Mouse (Mus musculus) neural tube, embryonic 13.5 days (tissue): ENCODE data around the gene Ifit1bl1. TPM values are rescaled to one million over a fixed set of nuclear protein-coding genes. Genes with fewer than 3 reads are reported as not detected.
"Not testable (repeated sequence)": the region's sequence is repeated elsewhere in the genome, so short reads cannot be mapped to it uniquely, and the experiment has no call there.

ENCODE experiments used
- ATAC-seq: fragments of 200-750 bp; cut with Nextera tagmentation; 2 replicates; pipeline ENCODE4 v1.8.0; 2017; ENCODE audit warnings: low read depth, mild to moderate bottlenecking, moderate TSS enrichment, moderate library complexity
- H3K27ac ChIP-seq: fragments of 300-500 bp; sonication (generic); replicated peaks from 2 replicates; pipeline ENCODE4 v1.5.1; 2015; ENCODE audit warnings: moderate library complexity, mild to moderate bottlenecking, inconsistent platforms
- H3K27me3 ChIP-seq: fragments of 300-500 bp; sonication (generic); 2 replicates; pipeline ENCODE4 v1.6.1; 2015; ENCODE audit warnings: mild to moderate bottlenecking, inconsistent platforms
- H3K36me3 ChIP-seq: fragments of 300-500 bp; sonication (generic); 2 replicates; pipeline ENCODE4 v1.6.1; 2015; ENCODE audit warnings: mild to moderate bottlenecking, inconsistent platforms
- H3K4me1 ChIP-seq: fragments of 300-500 bp; sonication (generic); replicated peaks from 2 replicates; pipeline ENCODE4 v1.6.1; 2015; ENCODE audit warnings: inconsistent platforms
- H3K4me2 ChIP-seq: fragments of 300-500 bp; sonication (generic); 2 replicates; pipeline ENCODE4 v1.6.1; 2015; ENCODE audit warnings: inconsistent platforms, mild to moderate bottlenecking, moderate library complexity
- H3K4me3 ChIP-seq: fragments of 300-500 bp; sonication (generic); 2 replicates; pipeline ENCODE4 v1.5.1; 2015; ENCODE audit warnings: mild to moderate bottlenecking, inconsistent platforms
- H3K9ac ChIP-seq: fragments of 300-500 bp; sonication (generic); 2 replicates; pipeline ENCODE4 v1.6.1; 2015; ENCODE audit warnings: moderate library complexity, mild to moderate bottlenecking, inconsistent platforms
- H3K9me3 ChIP-seq: fragments of 300-500 bp; sonication (generic); 2 replicates; pipeline ENCODE4 v1.6.1; 2016; ENCODE audit warnings: inconsistent platforms
- WGBS: fragments of 180-500 bp; shearing (Covaris S2); methylation state at CpG from one replicate; pipeline ENCODE4 v1.1.7; 2015; 5-methylcytosine and 5-hydroxymethylcytosine counted together
- polyA plus RNA-seq: library from polyadenylated mRNA; unstranded; fragments of >200 nt; fragmentation: Nextera tagmentation; extraction: Ambion mirVana; gene quantifications from 2 replicates; pipeline ENCODE4 v1.2.1, GENCODE M21; 2015

Gene Ifit1bl1
- polyA plus RNA-seq, 1 experiment from 2014 or later, result 0.75 TPM

- H3K27me3 ChIP-seq, H3K27ac ChIP-seq, H3K4me1 ChIP-seq, H3K4me3 ChIP-seq, H3K9me3 ChIP-seq, H3K36me3 ChIP-seq, H3K9ac ChIP-seq, ATAC-seq, H3K4me2 ChIP-seq: not testable (repeated sequence)
- WGBS, result 75% methylated on average over 5 of the region's 5 CpGs
Observed at GRCm38 (mm10) chr19:34585740-34586458, 15.9 kb downstream of the Ifit1bl1 start.

DNA sequence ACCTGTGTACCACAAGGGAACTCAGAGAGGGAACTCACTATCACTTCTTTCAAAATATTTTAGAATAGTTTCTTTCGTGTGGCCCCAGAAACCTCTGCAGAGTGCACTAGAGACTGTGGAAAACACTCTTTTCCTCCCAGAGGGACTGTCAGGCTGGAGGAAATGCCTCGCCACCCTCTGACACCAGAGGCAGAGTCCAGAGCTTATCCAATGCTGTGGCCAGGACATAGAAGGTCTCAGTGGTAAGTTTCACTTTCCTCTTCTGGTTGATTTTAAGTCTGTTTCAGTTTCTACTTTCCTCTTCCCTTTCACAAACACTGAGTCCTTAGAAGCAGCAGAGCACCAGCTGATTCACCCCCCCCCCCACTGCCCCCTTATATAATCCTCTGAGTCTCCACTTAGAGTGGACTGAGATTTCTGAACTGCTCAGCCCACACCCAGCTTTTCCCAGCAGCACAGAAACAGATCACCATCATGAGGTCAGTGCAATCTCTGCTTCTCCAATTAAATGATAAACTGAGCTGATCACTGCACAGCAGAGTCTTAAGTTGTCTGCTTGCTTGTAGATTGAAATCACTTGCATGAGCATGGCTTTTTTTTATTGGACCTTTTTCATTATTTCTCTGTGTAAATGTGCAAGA, 18.5 kb downstream of the Ifit1bl1 start, which contains the start of gene Ifit3:
Gene Ifit3 (plus strand): TSS at position 406 of the 641 bp plus-strand sequence.
- ATAC-seq, H3K27me3 ChIP-seq, H3K36me3 ChIP-seq, H3K4me2 ChIP-seq, H3K4me1 ChIP-seq, H3K27ac ChIP-seq, H3K4me3 ChIP-seq, H3K9ac ChIP-seq, H3K9me3 ChIP-seq: not testable (repeated sequence)
- 56% methylated on average over 2 of the region's 2 CpGs for WGBS

- H3K4me2 ChIP-seq, H3K9me3 ChIP-seq, ATAC-seq, H3K27me3 ChIP-seq, H3K4me1 ChIP-seq, H3K4me3 ChIP-seq, H3K36me3 ChIP-seq, H3K27ac ChIP-seq, H3K9ac ChIP-seq: not testable (repeated sequence)
- WGBS, result 90% methylated on average over 2 of the region's 2 CpGs
Observed at GRCm38 (mm10) chr19:34582696-34583095, 19.1 kb downstream of the Ifit1bl1 start.

DNA sequence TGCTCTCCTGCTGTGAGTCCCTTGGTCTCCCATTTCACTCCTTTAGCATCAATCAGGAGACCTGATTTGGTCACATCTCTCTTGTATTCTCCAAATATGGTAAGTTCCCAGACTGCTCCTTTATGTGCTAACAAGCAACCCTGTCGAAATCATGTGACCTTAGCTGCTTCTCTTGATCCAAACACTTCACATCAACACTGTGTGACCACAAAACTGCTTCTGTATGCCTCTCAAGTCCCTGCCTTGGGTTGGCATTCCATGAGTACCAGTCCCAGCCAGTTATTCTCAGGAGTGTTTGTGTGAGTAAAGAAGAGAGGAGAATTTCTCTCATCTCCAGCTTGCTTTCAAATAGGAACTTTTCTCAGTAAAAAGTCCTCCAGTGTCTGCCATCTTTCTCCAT, 24.6 kb downstream of the Ifit1bl1 start:
- Histone ChIP-seq H3K4me3 (no peak overlapping the region), H3K4me2 (no peak overlapping the region), H3K27ac (no peak overlapping the region), H3K27me3 (no peaks in the 10 kb centered on the region), H3K36me3 (no peaks in the 10 kb centered on the region), H3K9me3 (no peaks in the 10 kb centered on the region), H3K9ac (no peak overlapping the region), H3K4me1 (no peaks in the 10 kb centered on the region)
- 83% methylated on average over 1 of the region's 1 CpGs for WGBS
- no peak for ATAC-seq

DNA sequence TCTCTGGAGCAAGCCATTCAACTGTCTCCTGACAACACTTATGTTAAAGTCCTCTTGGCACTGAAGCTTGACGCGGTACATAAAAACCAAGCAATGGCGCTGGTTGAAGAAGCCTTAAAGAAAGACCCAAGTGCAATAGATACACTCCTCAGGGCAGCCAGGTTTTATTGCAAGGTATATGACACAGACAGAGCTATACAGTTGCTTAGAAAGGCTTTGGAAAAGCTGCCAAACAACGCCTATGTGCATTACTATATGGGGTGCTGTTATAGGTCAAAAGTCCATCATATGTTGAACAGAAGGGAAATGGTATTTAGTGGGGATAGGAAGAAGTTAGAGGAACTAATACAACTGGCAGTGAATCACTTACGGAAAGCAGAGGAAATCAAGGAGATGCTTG, 28.1 kb downstream of the Ifit1bl1 start:
- Histone ChIP-seq H3K36me3 (no peaks in the 10 kb centered on the region), H3K27me3 (no peaks in the 10 kb centered on the region), H3K4me2 (no peak overlapping the region), H3K4me3 (no peak overlapping the region), H3K4me1 (peaks cover 8% of the 10 kb centered on the region; the same call in 1 of the 2 replicates), H3K27ac (no peak overlapping the region), H3K9me3 (no peaks in the 10 kb centered on the region), H3K9ac (no peak overlapping the region)
- WGBS, result 93% methylated on average over 5 of the region's 5 CpGs
- ATAC-seq, result no peak

- no peaks in the 10 kb centered on the region for H3K36me3 ChIP-seq
- peaks cover 8% of the 10 kb centered on the region; the same call in 1 of the 2 replicates for H3K4me1 ChIP-seq
- H3K4me2 ChIP-seq, result no peak overlapping the region
- no peak overlapping the region for H3K9ac ChIP-seq
- no peak overlapping the region for H3K27ac ChIP-seq
- peak; percentile 72 for ATAC-seq
- no peaks in the 10 kb centered on the region for H3K9me3 ChIP-seq
- 68% methylated on average over 1 of the region's 1 CpGs for WGBS
- H3K4me3 ChIP-seq, result no peak overlapping the region
- no peaks in the 10 kb centered on the region for H3K27me3 ChIP-seq
Observed at GRCm38 (mm10) chr19:34571080-34571479, 30.7 kb downstream of the Ifit1bl1 start.

DNA sequence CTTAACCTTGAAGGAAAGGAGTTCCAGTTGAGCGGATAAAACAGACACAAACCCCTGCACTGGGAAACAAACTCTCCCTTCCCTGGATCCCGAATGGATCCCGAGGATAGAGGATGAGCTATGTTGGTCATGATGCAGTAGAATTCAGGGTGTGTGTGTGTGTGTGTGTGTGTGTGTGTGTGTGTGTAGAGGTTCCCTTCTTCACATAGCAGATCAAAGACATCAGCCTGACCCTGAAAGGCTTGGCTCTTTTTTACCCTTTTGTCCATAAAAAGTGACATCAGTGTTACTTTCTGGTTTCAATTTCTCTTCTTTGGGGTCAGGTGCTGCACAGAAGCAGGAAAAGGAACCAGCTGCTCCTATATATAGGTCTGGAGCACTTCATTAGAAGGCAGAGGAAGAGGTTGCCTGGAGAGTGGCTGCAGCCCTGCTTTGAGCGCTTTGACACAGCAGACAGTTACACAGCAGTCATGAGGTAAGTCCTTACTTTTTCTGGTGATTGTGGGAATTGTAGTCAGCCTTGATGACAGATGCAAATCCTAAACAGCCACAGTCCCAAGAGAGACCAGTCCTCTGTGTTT, 31.8 kb downstream of the Ifit1bl1 start:
- Histone ChIP-seq H3K9me3 (no peaks in the 10 kb centered on the region), H3K36me3 (no peaks in the 10 kb centered on the region), H3K27ac (no peak overlapping the region), H3K27me3 (no peaks in the 10 kb centered on the region), H3K9ac (no peak overlapping the region), H3K4me1 (peaks cover 8% of the 10 kb centered on the region; the same call in 1 of the 2 replicates), H3K4me3 (no peak overlapping the region), H3K4me2 (no peak overlapping the region)
- ATAC-seq, result no peak
- WGBS, result 76% methylated on average over 4 of the region's 4 CpGs

DNA sequence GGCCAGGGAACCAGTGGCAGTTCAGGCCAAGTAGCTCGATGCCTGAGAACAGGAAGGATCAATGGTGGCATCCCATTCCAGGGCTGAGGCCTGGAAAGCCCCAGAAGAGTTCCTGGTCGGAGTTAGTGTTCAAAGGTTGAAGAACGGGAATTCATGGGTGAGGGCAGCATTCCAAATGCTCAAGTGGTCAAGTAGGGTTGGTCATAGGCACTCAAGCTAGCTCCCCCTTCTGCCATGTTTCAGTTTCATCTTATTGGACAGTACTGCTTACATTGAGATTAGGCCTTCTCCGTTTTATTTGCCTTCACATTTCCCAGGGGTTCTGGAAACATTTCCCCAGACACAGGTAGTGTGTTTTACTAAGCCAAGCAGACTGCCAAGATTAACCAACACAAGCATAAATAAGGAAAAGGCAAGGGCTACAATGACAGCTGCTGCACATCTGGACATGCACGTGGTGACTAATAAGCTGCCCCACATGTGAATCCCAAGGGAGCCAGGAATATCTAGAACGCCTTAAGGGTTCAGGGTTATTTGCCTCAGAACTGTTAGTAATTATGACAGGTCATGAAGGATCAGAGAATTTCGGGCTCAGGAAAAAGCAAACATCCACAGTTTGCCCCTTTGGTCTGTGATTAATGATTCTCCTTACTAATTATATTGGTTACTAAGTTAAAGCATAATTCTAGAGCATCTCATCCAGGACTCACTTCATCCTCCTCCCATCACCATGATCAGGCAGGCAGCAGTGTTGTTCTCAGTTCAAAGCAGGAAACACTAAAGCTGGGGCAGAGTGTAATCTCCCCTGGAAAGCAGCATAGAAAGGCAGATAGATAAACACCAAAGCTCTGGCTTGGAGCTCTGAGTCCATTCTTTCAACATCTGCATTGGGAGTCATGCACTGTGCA, 32.5 kb downstream of the Ifit1bl1 start:
- Histone ChIP-seq H3K27ac (no peak overlapping the region), H3K9ac (no peak overlapping the region), H3K9me3 (no peaks in the 10 kb centered on the region), H3K4me2 (no peak overlapping the region), H3K27me3 (no peaks in the 10 kb centered on the region), H3K36me3 (no peaks in the 10 kb centered on the region), H3K4me1 (peaks cover 8% of the 10 kb centered on the region; the same call in 1 of the 2 replicates), H3K4me3 (no peak overlapping the region)
- no peak for ATAC-seq
- 70% methylated on average over 7 of the region's 7 CpGs for WGBS

GRCm38 (mm10) chr19:34566178-34566784, 35.5 kb downstream of the Ifit1bl1 start:
- 91% methylated on average over 1 of the region's 1 CpGs for WGBS
- no peaks in the 10 kb centered on the region for H3K36me3 ChIP-seq

DNA sequence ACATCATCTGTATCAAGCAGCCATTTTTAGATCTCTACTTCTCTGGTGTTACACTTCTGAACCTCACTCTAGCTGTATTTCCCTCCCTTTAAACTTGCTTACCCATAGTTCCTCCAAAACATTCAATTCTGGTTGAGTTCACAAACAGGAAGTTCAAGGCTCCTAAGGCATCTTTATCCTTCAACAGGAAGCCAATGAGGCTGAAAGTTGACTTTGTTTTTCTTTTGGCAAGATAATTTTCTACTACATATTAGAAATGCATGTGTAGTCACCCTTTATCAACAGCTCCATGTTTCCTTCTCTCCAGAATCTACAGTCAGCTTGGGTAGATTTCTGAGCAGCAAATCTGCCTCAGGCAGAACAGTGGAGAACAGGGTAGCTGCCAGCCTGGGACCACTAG, 39.2 kb downstream of the Ifit1bl1 start:
- Histone ChIP-seq H3K9ac (no peak overlapping the region), H3K4me2 (no peak overlapping the region), H3K4me1 (no peaks in the 10 kb centered on the region), H3K27ac (no peak overlapping the region), H3K27me3 (no peaks in the 10 kb centered on the region), H3K4me3 (no peak overlapping the region), H3K9me3 (no peaks in the 10 kb centered on the region), H3K36me3 (no peaks in the 10 kb centered on the region)
- no peak for ATAC-seq

More at GRCm38 (mm10) chr19:34566178-34566784, 35.5 kb downstream of the Ifit1bl1 start:
- Histone ChIP-seq H3K4me2 (no peak overlapping the region), H3K4me3 (no peak overlapping the region), H3K27ac (no peak overlapping the region), H3K9me3 (no peaks in the 10 kb centered on the region), H3K4me1 (peaks cover 6% of the 10 kb centered on the region; the same call in 1 of the 2 replicates), H3K27me3 (no peaks in the 10 kb centered on the region), H3K9ac (no peak overlapping the region)
- no peak for ATAC-seq

DNA sequence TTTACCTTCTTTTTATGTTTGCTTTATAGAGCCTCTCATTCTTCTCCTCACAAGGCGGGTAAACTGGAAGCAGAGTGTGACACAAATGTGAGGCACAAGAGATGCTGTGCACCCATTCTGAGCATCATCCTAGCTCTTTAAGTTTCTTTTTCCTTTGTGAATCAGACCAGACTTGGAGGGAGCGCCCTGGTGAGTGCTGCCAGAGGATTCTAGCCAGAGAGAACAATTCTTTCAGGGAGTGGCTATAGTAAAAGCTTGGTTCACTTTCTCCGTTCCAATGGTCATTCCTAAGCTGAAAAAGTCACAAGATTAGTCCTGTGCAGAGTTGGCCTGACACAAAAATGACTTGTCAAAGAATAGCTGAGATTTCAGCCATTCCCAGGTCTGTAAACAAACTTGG, 45.1 kb downstream of the Ifit1bl1 start:
- Histone ChIP-seq H3K36me3 (no peaks in the 10 kb centered on the region), H3K27ac (no peak overlapping the region), H3K9ac (no peak overlapping the region), H3K9me3 (no peaks in the 10 kb centered on the region), H3K4me1 (no peaks in the 10 kb centered on the region; the same call in 1 of the 2 replicates), H3K4me2 (no peak overlapping the region), H3K4me3 (no peak overlapping the region), H3K27me3 (no peaks in the 10 kb centered on the region)
- WGBS, result 84% methylated on average over 3 of the region's 3 CpGs
- ATAC-seq, result no peak
